Mouse (Mus musculus): ENCODE results near the gene Rtl8b.
"Not testable (repeated sequence)": the region's sequence is repeated elsewhere in the genome, so short reads cannot be mapped to it uniquely, and the experiment has no call there.

DNA sequence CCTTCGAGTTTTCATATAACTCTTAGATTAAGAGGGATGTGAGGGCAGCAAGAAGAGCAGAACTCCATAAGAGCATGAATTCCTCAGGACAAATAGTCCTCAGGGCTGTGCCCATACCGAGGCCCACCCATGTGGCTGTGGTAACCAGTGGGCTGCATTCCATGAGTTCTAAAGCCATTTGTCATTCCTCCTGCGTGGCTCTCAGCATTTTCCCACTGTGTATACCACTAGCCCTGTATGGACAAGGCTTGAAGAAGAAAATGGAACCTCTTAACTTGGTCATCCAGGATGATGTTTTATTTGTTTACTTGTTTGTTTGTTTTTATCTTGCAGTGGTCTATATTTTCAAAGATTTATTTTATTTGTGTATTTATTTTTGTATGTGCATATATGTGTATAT lies 32.1 kb downstream of the Rtl8b start:
- TF ChIP-seq POLR2A (IDR thresholded peaks at IDR 0.05; ENCODE audit: extremely low read depth, insufficient read depth, low read length); CTCF (IDR thresholded peaks at IDR 0.05; ENCODE audit: low read depth, low read length): not testable (repeated sequence)

Measured in liver, adult 2 months (tissue).